Mouse (Mus musculus): Measurements from ENCODE around the gene 9930022D16Rik. TPM values are rescaled to one million over a fixed set of nuclear protein-coding genes. Genes with fewer than 3 reads are reported as not detected.

The 9930022D16Rik gene
- polyA plus RNA-seq, 1 experiment from 2014 or later: not detected

DNA sequence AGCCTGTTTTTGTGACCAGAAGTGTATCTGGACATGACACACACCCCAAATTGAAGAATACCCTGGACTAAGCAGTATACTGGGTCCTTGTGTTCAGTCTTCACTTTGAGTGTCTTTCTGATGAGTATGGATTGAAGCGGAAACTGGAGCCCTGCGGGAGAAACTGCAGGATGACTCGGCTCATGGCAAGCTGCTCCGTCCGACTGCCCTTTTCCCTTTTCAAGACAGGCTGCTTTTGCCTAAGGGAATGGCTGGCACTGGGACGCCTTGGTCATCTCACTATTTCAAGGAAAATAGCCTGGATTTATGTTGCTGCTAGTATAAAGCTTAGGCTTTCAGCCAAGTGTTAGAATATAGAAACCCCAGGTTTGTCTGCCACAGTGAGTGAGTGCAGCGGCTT, 22.5 kb upstream of the 9930022D16Rik start:
- Histone ChIP-seq H3K27me3 (ENCODE audit: low read depth, poor library complexity, severe bottlenecking) (no peaks in the 10 kb centered on the region), H3K4me3 (no peak overlapping the region), H3K27ac (no peak overlapping the region), H3K4me1 (no peaks in the 10 kb centered on the region), H3K9me3 (replicated peaks) (no peaks in the 10 kb centered on the region), H3K36me3 (peaks cover 37% of the 10 kb centered on the region)
- no peak for DNase-seq (ENCODE audit: low spot score)
- WGBS: 88% methylated on average over 7 of the region's 7 CpGs

DNA sequence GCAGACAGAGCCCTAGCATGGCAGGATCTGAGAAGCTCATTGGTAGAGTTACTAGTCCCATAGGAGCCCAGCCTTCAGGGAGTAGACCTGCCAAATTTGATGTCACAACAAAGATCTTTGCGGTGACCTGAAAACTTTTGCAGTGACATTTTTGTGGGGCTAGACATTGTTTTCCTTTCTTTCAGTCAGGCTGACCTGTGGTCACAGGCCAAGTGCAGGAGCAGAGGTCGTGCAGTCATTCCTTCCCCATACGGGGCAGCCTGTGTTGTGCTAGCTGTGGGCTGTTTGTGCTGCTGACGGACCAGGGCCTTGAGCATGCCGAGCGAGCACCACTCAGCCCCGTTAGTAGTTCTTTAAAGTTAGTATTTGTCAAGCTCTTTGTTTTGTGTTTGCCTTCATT, 22.0 kb upstream of the 9930022D16Rik start:
- H3K9me3 ChIP-seq (replicated peaks): no peaks in the 10 kb centered on the region
- no peaks in the 10 kb centered on the region for H3K27me3 ChIP-seq (ENCODE audit: low read depth, poor library complexity, severe bottlenecking)
- 80% methylated on average over 7 of the region's 7 CpGs for WGBS
- H3K4me1 ChIP-seq: no peaks in the 10 kb centered on the region
- H3K4me3 ChIP-seq: no peak overlapping the region
- H3K27ac ChIP-seq: no peak overlapping the region
- H3K36me3 ChIP-seq: peaks cover 42% of the 10 kb centered on the region
- no peak for DNase-seq (ENCODE audit: low spot score)

DNA sequence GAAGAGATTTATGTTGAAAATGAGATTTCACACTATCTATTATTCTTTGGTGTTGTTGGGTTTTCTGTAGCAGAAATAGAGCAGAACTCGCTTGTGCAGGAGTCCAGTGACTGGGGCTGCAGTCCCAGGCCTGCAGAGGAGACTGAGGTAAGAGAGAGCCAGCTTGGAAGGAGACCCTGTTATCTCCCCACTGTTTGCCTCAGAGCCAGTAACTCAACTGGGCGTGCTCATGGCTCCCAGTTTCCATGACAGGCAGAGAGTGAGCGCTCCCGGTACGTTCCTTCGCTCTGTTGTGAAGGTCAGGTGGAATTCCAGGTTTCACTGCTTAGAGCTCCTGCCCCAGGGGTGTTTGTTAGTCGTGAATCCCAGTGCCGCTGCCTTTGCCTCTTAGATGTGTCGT, 21.1 kb upstream of the 9930022D16Rik start:
- no peak for DNase-seq (ENCODE audit: low spot score)
- no peaks in the 10 kb centered on the region for H3K9me3 ChIP-seq (replicated peaks)
- H3K27me3 ChIP-seq (ENCODE audit: low read depth, poor library complexity, severe bottlenecking): no peaks in the 10 kb centered on the region
- no peak overlapping the region for H3K27ac ChIP-seq
- WGBS: 92% methylated on average over 9 of the region's 9 CpGs
- no peak overlapping the region for H3K4me3 ChIP-seq
- H3K36me3 ChIP-seq: peaks cover 51% of the 10 kb centered on the region
- H3K4me1 ChIP-seq: no peaks in the 10 kb centered on the region

DNA sequence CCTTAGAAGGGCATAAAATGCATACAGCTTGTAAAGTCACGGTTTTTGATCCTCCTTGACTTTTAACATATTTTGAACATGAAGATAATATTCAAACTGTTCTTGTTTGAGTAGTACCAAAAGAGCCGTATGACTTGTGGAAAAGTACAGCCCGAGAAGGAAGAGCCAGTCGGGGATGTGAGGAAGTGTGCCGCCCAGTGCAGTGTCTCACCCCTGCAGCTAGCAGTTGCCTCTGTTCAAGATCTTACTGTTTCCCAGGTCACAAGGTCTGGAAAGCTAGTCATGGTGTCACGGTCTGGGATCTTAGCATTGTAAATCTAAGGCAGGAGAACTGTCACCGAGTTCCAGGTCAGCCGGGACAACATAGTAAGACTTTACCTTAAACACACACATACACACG, 19.0 kb upstream of the 9930022D16Rik start:
- Histone ChIP-seq H3K36me3 (peaks cover 72% of the 10 kb centered on the region), H3K9me3 (replicated peaks) (no peaks in the 10 kb centered on the region), H3K27me3 (ENCODE audit: low read depth, poor library complexity, severe bottlenecking) (no peaks in the 10 kb centered on the region), H3K4me3 (no peak overlapping the region), H3K27ac (no peak overlapping the region), H3K4me1 (no peaks in the 10 kb centered on the region)
- 79% methylated on average over 9 of the region's 9 CpGs for WGBS
- no peak for DNase-seq (ENCODE audit: low spot score)

- Histone ChIP-seq H3K36me3 (peaks cover 72% of the 10 kb centered on the region), H3K27me3 (ENCODE audit: low read depth, poor library complexity, severe bottlenecking) (no peaks in the 10 kb centered on the region), H3K4me3 (no peak overlapping the region), H3K4me1 (no peaks in the 10 kb centered on the region), H3K27ac (no peak overlapping the region), H3K9me3 (replicated peaks) (no peaks in the 10 kb centered on the region)
- no peak for DNase-seq (ENCODE audit: low spot score)
- 88% methylated on average over 9 of the region's 9 CpGs for WGBS
Measured at GRCm38 (mm10) chr11:109395291-109395690, 18.4 kb upstream of the 9930022D16Rik start.

DNA sequence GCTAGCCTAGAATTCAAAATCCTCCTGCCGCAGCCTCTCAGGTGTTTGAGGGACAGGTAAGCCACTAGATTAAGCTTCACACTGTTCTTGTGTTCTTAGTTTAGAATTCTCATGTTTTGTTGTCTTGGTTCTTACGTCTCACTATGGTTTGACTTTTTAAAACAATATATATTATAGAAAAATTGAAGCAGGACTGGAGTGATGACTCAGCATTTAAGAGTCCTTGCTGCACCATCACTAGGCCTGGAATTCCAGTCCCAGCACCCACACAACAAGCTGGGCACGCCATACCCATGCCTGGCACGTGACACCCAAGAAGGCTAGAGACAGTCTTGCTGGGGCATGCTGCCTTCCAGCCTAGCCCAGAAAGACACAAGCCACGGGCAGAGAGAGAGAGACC, 7.3 kb upstream of the 9930022D16Rik start:
- DNase-seq (ENCODE audit: low spot score): no peak
- 84% methylated on average over 5 of the region's 5 CpGs for WGBS
- H3K27ac ChIP-seq: no peak overlapping the region
- no peaks in the 10 kb centered on the region for H3K9me3 ChIP-seq (replicated peaks)
- H3K27me3 ChIP-seq (ENCODE audit: low read depth, poor library complexity, severe bottlenecking): no peaks in the 10 kb centered on the region
- H3K4me1 ChIP-seq: no peaks in the 10 kb centered on the region
- peaks cover 2% of the 10 kb centered on the region; the same call in 1 of the 2 replicates for H3K36me3 ChIP-seq
- no peak overlapping the region for H3K4me3 ChIP-seq

DNA sequence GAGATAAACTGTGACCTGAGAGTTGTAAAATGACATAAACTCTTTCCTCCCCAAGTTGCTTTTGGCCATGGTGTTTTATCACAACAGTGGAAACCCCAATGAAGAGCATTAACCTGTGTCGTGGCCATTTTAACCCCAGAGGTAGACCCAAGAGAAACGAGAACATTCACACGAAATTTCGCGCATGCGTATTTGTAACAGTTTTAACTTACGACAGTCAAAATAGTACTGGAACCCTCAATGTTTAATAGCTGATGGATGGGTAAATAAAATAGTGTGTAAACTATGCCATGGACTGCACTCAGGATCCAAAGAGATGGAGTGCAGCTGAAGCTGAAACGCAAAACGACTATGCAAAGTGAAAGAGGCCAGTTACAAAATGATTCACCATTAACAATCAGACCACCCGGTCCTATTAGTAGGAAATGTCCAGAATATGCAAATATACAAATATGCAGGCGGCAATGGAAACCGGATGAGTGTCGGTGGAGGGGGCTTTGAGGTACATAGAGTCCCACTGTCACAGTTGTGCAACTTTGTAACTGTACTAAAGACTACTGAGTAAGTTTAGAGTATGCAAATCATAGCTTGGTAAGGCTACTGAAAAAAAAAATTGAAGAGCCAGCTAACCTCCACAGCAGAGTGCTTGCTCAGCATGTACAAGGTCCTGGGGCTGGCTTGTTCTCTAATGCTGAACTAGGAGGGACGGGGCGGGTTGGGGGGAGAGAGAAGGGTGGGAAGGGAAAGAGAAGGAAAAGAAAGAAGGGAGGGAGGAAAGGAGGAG, 3.3 kb upstream of the 9930022D16Rik start:
- DNase-seq (ENCODE audit: low spot score): no peak
- no peaks in the 10 kb centered on the region for H3K36me3 ChIP-seq
- no peak overlapping the region for H3K4me3 ChIP-seq
- no peak overlapping the region for H3K27ac ChIP-seq
- H3K9me3 ChIP-seq (replicated peaks): no peaks in the 10 kb centered on the region
- H3K27me3 ChIP-seq (ENCODE audit: low read depth, poor library complexity, severe bottlenecking): no peaks in the 10 kb centered on the region
- no peaks in the 10 kb centered on the region for H3K4me1 ChIP-seq
- 93% methylated on average over 15 of the region's 15 CpGs for WGBS

DNA sequence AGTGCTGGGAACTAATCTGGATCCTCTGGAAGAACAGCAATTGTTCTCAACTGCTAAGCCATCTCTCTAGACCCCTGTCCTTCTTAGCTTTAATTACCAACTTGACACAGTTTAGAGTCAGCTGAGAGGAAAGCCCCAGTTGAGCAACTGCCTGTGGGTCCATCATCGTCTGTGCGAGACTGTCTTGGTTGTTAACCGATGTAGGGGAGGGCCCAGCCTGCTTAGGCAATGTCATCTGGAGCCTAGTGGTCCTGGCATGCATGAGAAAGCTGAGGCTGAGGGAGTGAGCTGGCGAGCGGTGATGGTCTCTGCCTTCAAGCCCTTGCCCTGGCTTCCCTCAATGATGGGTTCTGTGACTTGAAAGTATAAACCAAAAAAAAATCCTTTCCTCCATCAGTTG, 1.1 kb downstream of the 9930022D16Rik start:
- H3K27me3 ChIP-seq (ENCODE audit: low read depth, poor library complexity, severe bottlenecking): no peaks in the 10 kb centered on the region; the same call in 1 of the 2 replicates
- 92% methylated on average over 5 of the region's 5 CpGs for WGBS
- H3K4me3 ChIP-seq: no peak overlapping the region
- DNase-seq (ENCODE audit: low spot score): no peak
- no peaks in the 10 kb centered on the region for H3K9me3 ChIP-seq (replicated peaks)
- H3K27ac ChIP-seq: no peak overlapping the region
- H3K4me1 ChIP-seq: no peaks in the 10 kb centered on the region; the same call in 1 of the 2 replicates
- no peaks in the 10 kb centered on the region for H3K36me3 ChIP-seq

DNA sequence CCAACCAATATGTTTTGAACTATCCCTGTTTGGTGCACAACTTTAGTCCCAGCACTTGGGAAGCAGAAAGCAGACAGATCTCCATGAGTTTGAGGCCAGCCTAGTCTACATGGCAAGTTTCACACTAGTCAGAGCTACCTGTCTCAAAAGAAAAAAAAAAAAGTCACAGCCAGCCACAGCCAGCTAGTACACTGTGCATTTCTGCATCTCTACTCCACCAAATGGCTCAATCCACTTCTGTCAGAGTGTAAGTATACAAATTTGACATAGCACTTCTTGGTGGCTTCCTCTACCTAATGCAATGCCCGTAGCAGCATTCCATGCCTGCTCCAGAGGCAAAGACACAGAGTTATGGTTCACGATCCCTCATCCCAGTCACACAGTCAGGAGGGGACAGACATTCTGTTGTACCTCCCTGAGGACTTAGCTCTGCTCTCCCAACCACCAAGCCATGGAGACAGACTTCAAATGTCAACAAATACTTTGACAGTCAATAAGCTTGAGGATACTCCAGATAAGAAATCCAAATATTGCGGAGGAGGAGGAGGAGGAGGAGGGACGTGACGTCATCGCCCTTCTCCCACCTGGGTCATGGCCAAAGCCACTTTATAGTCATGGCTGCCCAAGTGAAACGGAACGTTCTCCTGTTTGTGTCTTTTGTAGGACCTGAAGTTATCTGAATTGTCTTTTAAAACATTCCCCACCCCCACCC, 3.1 kb downstream of the 9930022D16Rik start:
- 86% methylated on average over 8 of the region's 8 CpGs for WGBS
- Histone ChIP-seq H3K27ac (no peak overlapping the region), H3K4me3 (no peak overlapping the region), H3K4me1 (no peaks in the 10 kb centered on the region; the same call in 1 of the 2 replicates), H3K9me3 (replicated peaks) (no peaks in the 10 kb centered on the region), H3K27me3 (ENCODE audit: low read depth, poor library complexity, severe bottlenecking) (no peaks in the 10 kb centered on the region; the same call in 1 of the 2 replicates), H3K36me3 (no peaks in the 10 kb centered on the region)
- DNase-seq (ENCODE audit: low spot score): no peak

DNA sequence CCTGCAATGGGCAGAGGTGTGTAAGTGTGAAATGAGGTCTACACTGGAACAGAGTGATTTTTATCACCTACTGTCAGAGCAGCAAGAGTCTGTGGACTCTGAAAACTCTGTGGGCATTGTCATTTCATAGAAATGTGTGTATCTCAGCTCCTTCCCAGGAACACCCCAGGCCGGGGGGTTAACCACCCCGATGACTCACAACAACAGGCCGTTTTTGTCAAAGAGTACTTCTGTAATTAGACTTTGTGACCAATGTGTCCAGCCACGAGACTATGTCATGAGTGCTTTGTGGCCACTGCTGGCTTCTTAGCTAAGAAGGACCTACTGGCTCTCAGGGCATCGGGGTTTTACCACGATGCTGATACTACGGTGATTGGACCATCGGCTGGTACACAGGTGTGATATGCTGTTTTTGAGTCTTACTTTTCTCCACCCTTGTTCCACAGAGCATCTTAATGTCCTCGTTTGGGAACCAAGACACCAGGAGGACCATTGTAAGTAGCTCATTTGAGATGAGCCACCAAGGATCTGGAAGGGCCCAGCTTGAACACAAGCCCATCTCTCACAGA, 3.8 kb downstream of the 9930022D16Rik start:
- H3K9me3 ChIP-seq (replicated peaks): no peaks in the 10 kb centered on the region
- WGBS: 89% methylated on average over 9 of the region's 9 CpGs
- no peaks in the 10 kb centered on the region for H3K36me3 ChIP-seq
- H3K27ac ChIP-seq: no peak overlapping the region
- no peak for DNase-seq (ENCODE audit: low spot score)
- no peaks in the 10 kb centered on the region; the same call in 1 of the 2 replicates for H3K27me3 ChIP-seq (ENCODE audit: low read depth, poor library complexity, severe bottlenecking)
- H3K4me1 ChIP-seq: no peaks in the 10 kb centered on the region; the same call in 1 of the 2 replicates
- H3K4me3 ChIP-seq: no peak overlapping the region

DNA sequence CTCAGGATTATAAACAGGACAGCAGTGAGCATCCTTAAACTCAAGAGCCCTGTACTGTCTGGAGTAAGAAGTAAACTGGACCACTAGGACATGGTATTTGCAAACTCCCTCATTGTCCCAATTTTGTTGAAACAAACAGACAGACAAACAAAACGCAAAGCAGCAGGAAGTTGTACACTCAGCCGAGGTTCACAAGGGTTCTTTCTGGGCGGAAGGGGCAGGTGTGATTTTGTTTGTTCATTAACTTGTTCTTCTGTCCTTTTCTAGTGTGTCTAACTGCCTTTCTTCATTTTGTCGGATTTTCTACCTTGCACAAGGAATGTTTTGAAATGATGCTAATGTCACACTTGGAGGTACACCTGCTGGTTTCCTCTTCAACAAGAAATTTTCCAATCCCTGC, 5.7 kb downstream of the 9930022D16Rik start:
- Histone ChIP-seq H3K4me1 (no peaks in the 10 kb centered on the region; the same call in 1 of the 2 replicates), H3K27me3 (ENCODE audit: low read depth, poor library complexity, severe bottlenecking) (no peaks in the 10 kb centered on the region; the same call in 1 of the 2 replicates), H3K4me3 (no peak overlapping the region), H3K9me3 (replicated peaks) (no peaks in the 10 kb centered on the region), H3K36me3 (no peaks in the 10 kb centered on the region), H3K27ac (no peak overlapping the region)
- 67% methylated on average over 4 of the region's 4 CpGs for WGBS
- no peak for DNase-seq (ENCODE audit: low spot score)

GRCm38 (mm10) chr11:109419961-109420566, 6.3 kb downstream of the 9930022D16Rik start:
- Histone ChIP-seq H3K36me3 (no peaks in the 10 kb centered on the region), H3K27me3 (ENCODE audit: low read depth, poor library complexity, severe bottlenecking) (no peaks in the 10 kb centered on the region; the same call in 1 of the 2 replicates), H3K4me3 (no peak overlapping the region), H3K9me3 (replicated peaks) (no peaks in the 10 kb centered on the region), H3K27ac (no peak overlapping the region), H3K4me1 (no peaks in the 10 kb centered on the region; the same call in 1 of the 2 replicates)
- DNase-seq (ENCODE audit: low spot score): no peak
- 60% methylated on average over 16 of the region's 16 CpGs for WGBS
